Mouse (Mus musculus) olfactory bulb, adult 2 months (tissue): ENCODE data around the gene Sarm1.

Experiments
- CTCF ChIP-seq: fragments of 200-500 bp; IDR thresholded peaks from 2 replicates; pipeline ENCODE4 v1.5.1; 2012; ENCODE audit warnings: low read depth, mild to moderate bottlenecking, low read length, moderate library complexity; ENCODE audit not compliant: insufficient read depth
- POLR2A ChIP-seq: fragments of 200-500 bp; IDR thresholded peaks from 2 replicates; pipeline ENCODE4 v1.6.1; 2012; ENCODE audit warnings: mild to moderate bottlenecking, low read depth, low read length, moderate library complexity; ENCODE audit not compliant: insufficient read depth

GRCm38 (mm10) chr11:78448242-78448641 is 49.3 kb downstream of the Sarm1 start:
- TF ChIP-seq CTCF (no peak), POLR2A (no peak)
